Mouse (Mus musculus) intestine, postnatal 0 days (tissue): ENCODE results near the gene Itga11. TPM values are rescaled to one million over a fixed set of nuclear protein-coding genes. Genes with fewer than 3 reads are reported as not detected.

Experiments used
- ATAC-seq: fragments of 200-750 bp; cut with Nextera tagmentation; 2 replicates; pipeline ENCODE4 v1.8.0; 2017; ENCODE audit warnings: mild to moderate bottlenecking, moderate TSS enrichment, moderate library complexity
- H3K27ac ChIP-seq: fragments of 300-500 bp; sonication (generic); 2 replicates; pipeline ENCODE4 v1.5.1; 2014; ENCODE audit warnings: mild to moderate bottlenecking, low read depth, low read length, moderate library complexity
- H3K27me3 ChIP-seq: fragments of 300-500 bp; sonication (generic); replicated peaks from 2 replicates; pipeline ENCODE4 v1.6.1; 2014; ENCODE audit warnings: low read length, mixed read lengths; ENCODE audit not compliant: control insufficient read depth, insufficient read depth
- H3K36me3 ChIP-seq: fragments of 300-500 bp; sonication (generic); 2 replicates; pipeline ENCODE4 v1.6.1; 2014; ENCODE audit warnings: mild to moderate bottlenecking, moderate library complexity; ENCODE audit not compliant: control insufficient read depth, insufficient read depth
- H3K4me1 ChIP-seq: fragments of 300-500 bp; sonication (generic); replicated peaks from 2 replicates; pipeline ENCODE4 v1.6.1; 2014; ENCODE audit warnings: antibody characterized with exemption, low read length, mixed read lengths; ENCODE audit not compliant: control insufficient read depth, insufficient read depth
- H3K4me2 ChIP-seq: fragments of 300-500 bp; sonication (generic); replicated peaks from 2 replicates; pipeline ENCODE4 v1.6.1; 2014; ENCODE audit warnings: low read depth, mild to moderate bottlenecking, moderate library complexity
- H3K4me3 ChIP-seq: fragments of 300-500 bp; sonication (generic); 2 replicates; pipeline ENCODE4 v1.5.1; 2014; ENCODE audit warnings: low read depth, low read length
- H3K9ac ChIP-seq: fragments of 300-500 bp; sonication (generic); 2 replicates; pipeline ENCODE4 v1.6.1; 2014; ENCODE audit warnings: mild to moderate bottlenecking, low read depth, low read length
- H3K9me3 ChIP-seq: fragments of 300-500 bp; sonication (generic); 2 replicates; pipeline ENCODE4 v1.6.1; 2016; ENCODE audit warnings: mixed run types; ENCODE audit not compliant: control insufficient read depth
- CTCF ChIP-seq: sonication (generic); IDR thresholded peaks from 2 replicates; pipeline ENCODE4 v1.5.1; 2016; ENCODE audit warnings: low read depth, mild to moderate bottlenecking, control low read depth, antibody characterized with exemption, moderate library complexity
- WGBS: fragments of 180-500 bp; shearing (Covaris S2); extraction: QIAGEN DNeasy Blood & Tissue Kit; methylation state at CpG from one replicate; pipeline ENCODE4 v1.1.7; 2014; 5-methylcytosine and 5-hydroxymethylcytosine counted together
- polyA plus RNA-seq: library from polyadenylated mRNA; unstranded; fragments of >200 nt; fragmentation: Nextera tagmentation; extraction: Ambion mirVana; gene quantifications from 2 replicates; pipeline ENCODE4 v1.2.1, GENCODE M21; 2015

The Itga11 gene
- polyA plus RNA-seq = 0.46 TPM in 2 replicates

- no peak for ATAC-seq
Measured at GRCm38 (mm10) chr9:62677641-62678549, at the start of gene Itga11. Gene Itga11 (plus strand): TSS chr9:62677826.

GRCm38 (mm10) chr9:62630631-62631240 lies 46.9 kb upstream of the Itga11 start:
- no peak for TF ChIP-seq CTCF
- ATAC-seq = no peak
- Histone ChIP-seq H3K9ac (no peak overlapping the region), H3K4me3 (no peak overlapping the region), H3K27me3 (no peaks in the 10 kb centered on the region), H3K9me3 (no peaks in the 10 kb centered on the region), H3K4me1 (0 out of 2 replicates have a peak, but pooled peaks cover 2% of the 10 kb centered on the region), H3K27ac (no peak overlapping the region), H3K4me2 (no peak overlapping the region), H3K36me3 (no peaks in the 10 kb centered on the region)
- 74% methylated on average over 10 of the region's 10 CpGs for WGBS

More at GRCm38 (mm10) chr9:62677641-62678549, at the start of gene Itga11:
- no peaks in the 10 kb centered on the region for H3K36me3 ChIP-seq
- no peak for TF ChIP-seq CTCF
- no peak within 1 kb of the TSS for H3K27ac ChIP-seq
- H3K9ac ChIP-seq = peak within 1 kb of the TSS; percentile 5
- peak within 1 kb of the TSS; percentile 64 for H3K4me2 ChIP-seq
- peak within 1 kb of the TSS; percentile 41 for H3K4me3 ChIP-seq
- H3K27me3 ChIP-seq = peaks cover 33% of the 10 kb centered on the region
- WGBS = 2% methylated on average over 42 of the region's 45 CpGs
- no peaks in the 10 kb centered on the region for H3K9me3 ChIP-seq
- 0 out of 2 replicates have a peak, but pooled peaks cover 2% of the 10 kb centered on the region for H3K4me1 ChIP-seq

GRCm38 (mm10) chr9:62632392-62632791 lies 45.2 kb upstream of the Itga11 start:
- H3K4me2 ChIP-seq = no peak overlapping the region
- H3K9me3 ChIP-seq = no peaks in the 10 kb centered on the region
- no peak overlapping the region for H3K4me3 ChIP-seq
- 0 out of 2 replicates have a peak, but pooled peaks cover 2% of the 10 kb centered on the region for H3K4me1 ChIP-seq
- H3K27ac ChIP-seq = no peak overlapping the region
- no peaks in the 10 kb centered on the region for H3K27me3 ChIP-seq
- H3K36me3 ChIP-seq = no peaks in the 10 kb centered on the region
- no peak overlapping the region for H3K9ac ChIP-seq
- TF ChIP-seq CTCF = no peak
- 74% methylated on average over 6 of the region's 6 CpGs for WGBS
- ATAC-seq = no peak

- WGBS = 44% methylated on average over 6 of the region's 6 CpGs
- Histone ChIP-seq H3K4me1 (no peaks in the 10 kb centered on the region), H3K36me3 (no peaks in the 10 kb centered on the region), H3K4me3 (no peak overlapping the region), H3K9ac (no peak overlapping the region), H3K27ac (no peak overlapping the region), H3K27me3 (no peaks in the 10 kb centered on the region), H3K4me2 (no peak overlapping the region), H3K9me3 (no peaks in the 10 kb centered on the region)
- no peak for TF ChIP-seq CTCF
- ATAC-seq = no peak
Measured at GRCm38 (mm10) chr9:62638045-62638444, 39.6 kb upstream of the Itga11 start.

- 67% methylated on average over 4 of the region's 4 CpGs for WGBS
- Histone ChIP-seq H3K9ac (no peak overlapping the region), H3K4me3 (no peak overlapping the region), H3K36me3 (no peaks in the 10 kb centered on the region), H3K27me3 (no peaks in the 10 kb centered on the region), H3K4me1 (no peaks in the 10 kb centered on the region), H3K4me2 (no peak overlapping the region), H3K9me3 (no peaks in the 10 kb centered on the region), H3K27ac (no peak overlapping the region)
- no peak for ATAC-seq
- TF ChIP-seq CTCF = no peak
Measured at GRCm38 (mm10) chr9:62639686-62640085, 37.9 kb upstream of the Itga11 start.

- Histone ChIP-seq H3K36me3 (no peaks in the 10 kb centered on the region), H3K4me3 (no peak overlapping the region), H3K4me2 (no peak overlapping the region), H3K27me3 (no peaks in the 10 kb centered on the region), H3K27ac (no peak overlapping the region), H3K4me1 (no peaks in the 10 kb centered on the region), H3K9me3 (no peaks in the 10 kb centered on the region), H3K9ac (no peak overlapping the region)
- peak; percentile 61 for ATAC-seq
- TF ChIP-seq CTCF = no peak
- 31% methylated on average over 2 of the region's 2 CpGs for WGBS
Measured at GRCm38 (mm10) chr9:62640188-62640587, 37.4 kb upstream of the Itga11 start.
